Mouse (Mus musculus) CH12.LX (cell line): Measurements from ENCODE around the gene Krt20.

Source experiments
- BHLHE40 ChIP-seq: IDR thresholded peaks from 2 replicates; pipeline ENCODE4 v1.6.1; 2011; ENCODE audit warnings: mild to moderate bottlenecking, low read depth, low read length, improper control_type of control experiment
- CTCF ChIP-seq, 2 experiments: IDR thresholded peaks in 1 of 2; conservative IDR thresholded peaks in 1 of 2; 2 replicates each; pipeline ENCODE4 v1.5.1; 2011 to 2012; ENCODE audit warnings: low read depth in 2 of 2, low read length in 2 of 2, improper control_type of control experiment in 1 of 2, inconsistent platforms in 1 of 2, mild to moderate bottlenecking in 1 of 2, moderate library complexity in 1 of 2
- EP300 ChIP-seq: IDR thresholded peaks from 2 replicates; pipeline ENCODE4 v1.6.1; 2011; ENCODE audit warnings: low read length, improper control_type of control experiment
- GABPA ChIP-seq: IDR thresholded peaks from 2 replicates; pipeline ENCODE4 v1.6.1; 2012; ENCODE audit warnings: low read depth, low read length, improper control_type of control experiment, inconsistent platforms; ENCODE audit not compliant: insufficient replicate concordance
- MAFK ChIP-seq: IDR thresholded peaks from 2 replicates; pipeline ENCODE4 v1.6.1; 2011; ENCODE audit warnings: low read length, improper control_type of control experiment; ENCODE audit not compliant: insufficient replicate concordance
- MAX ChIP-seq: IDR thresholded peaks from 2 replicates; pipeline ENCODE4 v1.6.1; 2011; ENCODE audit warnings: low read length, improper control_type of control experiment
- MXI1 ChIP-seq: IDR thresholded peaks from 2 replicates; pipeline ENCODE4 v1.6.1; 2011; ENCODE audit warnings: mild to moderate bottlenecking, low read depth, low read length, improper control_type of control experiment
- NRF1 ChIP-seq: IDR thresholded peaks from 2 replicates; pipeline ENCODE4 v1.6.1; 2014; ENCODE audit warnings: low read depth, mild to moderate bottlenecking, inconsistent platforms, low read length, improper control_type of control experiment, moderate library complexity
- POLR2A ChIP-seq: IDR thresholded peaks from 2 replicates; pipeline ENCODE4 v1.6.1; 2011; ENCODE audit warnings: low read depth, mild to moderate bottlenecking, improper control_type of control experiment, low read length
- SMC3 ChIP-seq: IDR thresholded peaks from 2 replicates; pipeline ENCODE4 v1.6.1; 2011; ENCODE audit warnings: low read depth, low read length, improper control_type of control experiment
- TBP ChIP-seq: conservative IDR thresholded peaks from 2 replicates; pipeline ENCODE4 v1.6.1; 2011; ENCODE audit warnings: low read depth, low read length, improper control_type of control experiment
- UBTF ChIP-seq: IDR thresholded peaks from 2 replicates; pipeline ENCODE4 v1.6.1; 2012; ENCODE audit warnings: low read depth, mild to moderate bottlenecking, inconsistent platforms, low read length, improper control_type of control experiment, moderate library complexity
- USF2 ChIP-seq: conservative IDR thresholded peaks from 2 replicates; pipeline ENCODE4 v1.6.1; 2011; ENCODE audit warnings: low read depth, low read length, improper control_type of control experiment

- TF ChIP-seq TBP (no peak), BHLHE40 (no peak), EP300 (no peak), CTCF (conservative IDR thresholded peaks at IDR 0.05 in 1 of 2, IDR thresholded peaks at IDR 0.05 in 1 of 2; ENCODE audit: low read depth in 2 of 2, low read length in 2 of 2) (no peak), POLR2A (no peak), NRF1 (no peak), UBTF (no peak), MAFK (no peak), GABPA (no peak), MAX (no peak), USF2 (no peak), SMC3 (no peak), MXI1 (no peak)
These were observed 37.0 kb upstream of the Krt20 start for GRCm38 (mm10) chr11:99474981-99475380.
